Mouse (Mus musculus) megakaryocyte progenitor cell, adult 5-6 weeks (primary cell): Measurements from ENCODE around the gene Hsf4. TPM values are rescaled to one million over a fixed set of nuclear protein-coding genes. Genes with fewer than 3 reads are reported as not detected.
"Not testable (repeated sequence)": the region's sequence is repeated elsewhere in the genome, so short reads cannot be mapped to it uniquely, and the experiment has no call there.

Experiments
- ATAC-seq: replicated peaks from 2 replicates; pipeline ENCODE4 v1.8.0; 2016; ENCODE audit warnings: mild to moderate bottlenecking, moderate TSS enrichment, inconsistent platforms; ENCODE audit not compliant: poor library complexity
- total RNA-seq, 2 experiments: library from RNA; stranded (forward) in 1 of 2; stranded (reverse) in 1 of 2; fragments of 157-497, 149-512 nt in 1 of 2; fragments of 200-1000 nt in 1 of 2; gene quantifications; 2 replicates each; pipeline versions ENCODE4 v1.2.3 to v1.2.4; 2015 to 2017

The Hsf4 gene
- total RNA-seq, 2 experiments from 2014 or later: not detected

GRCm38 (mm10) chr8:105281821-105282220, 12.2 kb downstream of the Hsf4 start:
- no peak for ATAC-seq

- no peak for ATAC-seq
Observed at GRCm38 (mm10) chr8:105282239-105282638, 12.6 kb downstream of the Hsf4 start.

- ATAC-seq: peak; percentile 75
Observed at GRCm38 (mm10) chr8:105283074-105283473, 13.5 kb downstream of the Hsf4 start.

- ATAC-seq: no peak
Observed at GRCm38 (mm10) chr8:105285514-105285913, 15.9 kb downstream of the Hsf4 start.

GRCm38 (mm10) chr8:105286907-105287306, 17.3 kb downstream of the Hsf4 start:
- ATAC-seq: no peak

GRCm38 (mm10) chr8:105288231-105288630, 18.6 kb downstream of the Hsf4 start:
- no peak for ATAC-seq

GRCm38 (mm10) chr8:105288958-105289732, 19.5 kb downstream of the Hsf4 start:
- ATAC-seq: peak; percentile 82

GRCm38 (mm10) chr8:105289805-105290460, 20.3 kb downstream of the Hsf4 start, which contains the start of gene 4931428F04Rik:
Gene 4931428F04Rik (minus strand): TSS chr8:105289864.
- peak; percentile 28 for ATAC-seq

- ATAC-seq: peak; percentile 61
Observed at GRCm38 (mm10) chr8:105290554-105291314, 21.1 kb downstream of the Hsf4 start.

- not testable (repeated sequence) for ATAC-seq
Observed at GRCm38 (mm10) chr8:105291364-105291763, 21.8 kb downstream of the Hsf4 start.

- not testable (repeated sequence) for ATAC-seq
Observed at GRCm38 (mm10) chr8:105291802-105292201, 22.2 kb downstream of the Hsf4 start.

GRCm38 (mm10) chr8:105292471-105292870, 22.9 kb downstream of the Hsf4 start:
- no peak for ATAC-seq

GRCm38 (mm10) chr8:105293405-105293804, 23.8 kb downstream of the Hsf4 start:
- no peak for ATAC-seq

- no peak for ATAC-seq
Observed at GRCm38 (mm10) chr8:105294776-105295175, 25.2 kb downstream of the Hsf4 start.

GRCm38 (mm10) chr8:105295256-105295655, 25.7 kb downstream of the Hsf4 start:
- no peak for ATAC-seq

- no peak for ATAC-seq
Observed at GRCm38 (mm10) chr8:105295895-105296573, 26.4 kb downstream of the Hsf4 start, which contains the start of gene Exoc3l. Gene Exoc3l (minus strand): TSS chr8:105296101.

GRCm38 (mm10) chr8:105297511-105298192, 28.1 kb downstream of the Hsf4 start, which contains the start of gene E2f4:
Gene E2f4 (plus strand): TSS chr8:105297663.
- peak; percentile 89 for ATAC-seq

- no peak for ATAC-seq
Observed at GRCm38 (mm10) chr8:105298351-105299252, 29.0 kb downstream of the Hsf4 start.

- peak; percentile 53 for ATAC-seq
Observed at GRCm38 (mm10) chr8:105299962-105300361, 30.4 kb downstream of the Hsf4 start.
